Mouse (Mus musculus) liver, adult (tissue): ENCODE data around the gene Spem2.

Source experiments
- GATA4 ChIP-seq: IDR thresholded peaks from 2 replicates; pipeline ENCODE4 v1.6.1; 2014; ENCODE audit warnings: mild to moderate bottlenecking, low read length; ENCODE audit not compliant: insufficient replicate concordance

The Spem2 gene

GRCm38 (mm10) chr11:69818365-69818764 is at the start of gene Spem2:
Spem2 (minus strand) TSS chr11:69818465.
- no peak for TF ChIP-seq GATA4

- no peak for TF ChIP-seq GATA4
Measured at GRCm38 (mm10) chr11:69867335-69867734, 49.1 kb upstream of the Spem2 start.

GRCm38 (mm10) chr11:69865561-69865960 is 47.3 kb upstream of the Spem2 start:
- TF ChIP-seq GATA4, result no peak

GRCm38 (mm10) chr11:69864138-69864860 is 46.0 kb upstream of the Spem2 start:
- no peak for TF ChIP-seq GATA4

- no peak for TF ChIP-seq GATA4
Measured at GRCm38 (mm10) chr11:69858113-69858998, 40.1 kb upstream of the Spem2 start, which contains the start of gene Tnk1. Tnk1 (minus strand) TSS chr11:69858730.

GRCm38 (mm10) chr11:69855347-69855746 is 37.1 kb upstream of the Spem2 start:
- no peak for TF ChIP-seq GATA4

GRCm38 (mm10) chr11:69854680-69855079 is 36.4 kb upstream of the Spem2 start:
- TF ChIP-seq GATA4, result no peak

GRCm38 (mm10) chr11:69853994-69854393 is 35.7 kb upstream of the Spem2 start:
- no peak for TF ChIP-seq GATA4

- TF ChIP-seq GATA4, result no peak
Measured at GRCm38 (mm10) chr11:69850754-69851153, 32.5 kb upstream of the Spem2 start.

- TF ChIP-seq GATA4, result no peak
Measured at GRCm38 (mm10) chr11:69849884-69850283, 31.6 kb upstream of the Spem2 start.

GRCm38 (mm10) chr11:69849128-69849527 is 30.9 kb upstream of the Spem2 start:
- peak; percentile 39; the same call in 1 of the 2 replicates for TF ChIP-seq GATA4

- no peak for TF ChIP-seq GATA4
Measured at GRCm38 (mm10) chr11:69848021-69848420, 29.8 kb upstream of the Spem2 start.

- no peak for TF ChIP-seq GATA4
Measured at GRCm38 (mm10) chr11:69846738-69847688, 28.7 kb upstream of the Spem2 start.

- TF ChIP-seq GATA4, result peak; percentile 30; the same call in 1 of the 2 replicates
Measured at GRCm38 (mm10) chr11:69846198-69846680, 28.0 kb upstream of the Spem2 start, which contains the start of gene Plscr3. Plscr3 (plus strand) TSS chr11:69846376.

- no peak for TF ChIP-seq GATA4
Measured at GRCm38 (mm10) chr11:69838714-69839104, 20.4 kb upstream of the Spem2 start.
